Mouse (Mus musculus) liver, postnatal 0 days (tissue): Measurements from ENCODE around the gene Spp2. TPM values are rescaled to one million over a fixed set of nuclear protein-coding genes. Genes with fewer than 3 reads are reported as not detected.
"Not testable (repeated sequence)": the region's sequence is repeated elsewhere in the genome, so short reads cannot be mapped to it uniquely, and the experiment has no call there.

Experiments
- ATAC-seq: fragments of 200-750 bp; cut with Nextera tagmentation; 2 replicates; pipeline ENCODE4 v1.8.0; 2017; ENCODE audit warnings: mild to moderate bottlenecking, moderate library complexity
- DNase-seq: peaks from one replicate; pipeline ENCODE4 v3.0.0-alpha.2; 2016
- H3K27ac ChIP-seq: fragments of 300-500 bp; sonication (generic); 2 replicates; pipeline ENCODE4 v1.5.1; 2014; ENCODE audit warnings: antibody characterized with exemption, moderate library complexity, mild to moderate bottlenecking, low read depth
- H3K27me3 ChIP-seq: fragments of 300-500 bp; sonication (generic); 2 replicates; pipeline ENCODE4 v1.6.1; 2014; ENCODE audit warnings: low read length, control low read depth, mixed read lengths; ENCODE audit not compliant: insufficient read depth
- H3K36me3 ChIP-seq: fragments of 300-500 bp; sonication (generic); replicated peaks from 2 replicates; pipeline ENCODE4 v1.6.1; 2014; ENCODE audit warnings: mild to moderate bottlenecking, control low read depth, low read length, moderate library complexity, mixed read lengths; ENCODE audit not compliant: insufficient read depth
- H3K4me1 ChIP-seq: fragments of 300-500 bp; sonication (generic); 2 replicates; pipeline ENCODE4 v1.6.1; 2014; ENCODE audit warnings: antibody characterized with exemption, mild to moderate bottlenecking, control low read depth; ENCODE audit not compliant: insufficient read depth
- H3K4me2 ChIP-seq: fragments of 300-500 bp; sonication (generic); 2 replicates; pipeline ENCODE4 v1.6.1; 2014; ENCODE audit warnings: low read depth, mild to moderate bottlenecking, low read length, moderate library complexity, mixed read lengths
- H3K4me3 ChIP-seq: fragments of 300-500 bp; sonication (generic); 2 replicates; pipeline ENCODE4 v1.5.1; 2014; ENCODE audit warnings: low read depth, low read length
- H3K9ac ChIP-seq: fragments of 300-500 bp; sonication (generic); replicated peaks from 2 replicates; pipeline ENCODE4 v1.6.1; 2014; ENCODE audit warnings: mild to moderate bottlenecking, moderate library complexity
- H3K9me3 ChIP-seq: fragments of 300-500 bp; sonication (generic); 2 replicates; pipeline ENCODE4 v1.6.1; 2016; ENCODE audit warnings: mild to moderate bottlenecking, control low read depth, low read length, mixed read lengths
- CTCF ChIP-seq: sonication (generic); IDR thresholded peaks from 2 replicates; pipeline ENCODE4 v1.5.1; 2016; ENCODE audit warnings: antibody characterized with exemption, low read depth
- EP300 ChIP-seq: IDR thresholded peaks from 2 replicates; pipeline ENCODE4 v1.6.1; 2016; ENCODE audit warnings: antibody characterized with exemption, low read depth, mild to moderate bottlenecking
- WGBS: fragments of 180-500 bp; shearing (Covaris S2); extraction: QIAGEN DNeasy Blood & Tissue Kit; methylation state at CpG from one replicate; pipeline ENCODE4 v1.1.7; 2014; ENCODE audit not compliant: insufficient replicate concordance; 5-methylcytosine and 5-hydroxymethylcytosine counted together
- polyA plus RNA-seq: library from polyadenylated mRNA; unstranded; fragments of >200 nt; fragmentation: Nextera tagmentation; extraction: Ambion mirVana; gene quantifications from 2 replicates; pipeline ENCODE4 v1.2.1, GENCODE M21; 2015

Gene Spp2
- polyA plus RNA-seq, 1 experiment from 2014 or later: 738 TPM

DNA sequence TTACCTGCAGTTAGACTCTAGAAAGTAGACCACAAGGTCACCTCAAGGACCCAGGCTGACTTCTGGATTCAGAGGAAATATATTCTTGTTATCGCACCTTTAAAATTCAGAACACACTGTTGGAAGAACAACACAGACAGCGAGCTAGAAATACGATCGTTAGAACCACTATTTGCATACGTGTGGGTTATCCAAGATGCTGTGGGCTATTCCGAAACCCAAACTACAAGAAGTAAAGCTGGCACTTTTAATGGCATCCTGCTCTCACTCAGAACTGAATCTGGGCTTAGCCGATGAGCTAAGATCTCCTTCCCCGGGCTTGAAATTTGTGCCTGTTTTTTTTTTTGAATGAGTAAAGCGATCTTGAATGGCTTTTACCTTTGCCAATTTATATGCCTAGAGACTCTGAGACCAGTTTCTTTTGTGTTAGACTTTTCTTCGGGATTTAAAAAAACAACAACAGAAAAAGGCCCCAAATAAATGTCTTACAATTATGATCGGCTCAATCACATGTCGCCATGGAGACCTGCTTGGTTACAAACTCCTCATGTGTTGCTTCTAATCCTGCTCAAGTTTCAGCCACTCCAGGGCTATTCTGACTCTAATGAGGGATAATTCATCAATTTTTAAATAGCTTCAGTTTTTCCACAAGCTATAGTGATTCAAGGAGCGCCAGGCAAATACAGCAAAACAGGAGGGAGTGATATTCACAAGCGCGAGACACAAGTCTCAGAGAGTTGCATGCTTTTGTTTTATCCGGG lies 39.7 kb downstream of the Spp2 start:
- TF ChIP-seq EP300 (no peak), CTCF (no peak)
- 80% methylated on average over 16 of the region's 16 CpGs for WGBS
- no peak for DNase-seq
- no peaks in the 10 kb centered on the region for H3K36me3 ChIP-seq
- no peaks in the 10 kb centered on the region for H3K9me3 ChIP-seq
- no peak overlapping the region for H3K27ac ChIP-seq
- no peaks in the 10 kb centered on the region for H3K27me3 ChIP-seq
- H3K9ac ChIP-seq: no peak overlapping the region
- no peaks in the 10 kb centered on the region for H3K4me1 ChIP-seq
- no peak overlapping the region for H3K4me2 ChIP-seq
- H3K4me3 ChIP-seq: no peak overlapping the region
- ATAC-seq: no peak

DNA sequence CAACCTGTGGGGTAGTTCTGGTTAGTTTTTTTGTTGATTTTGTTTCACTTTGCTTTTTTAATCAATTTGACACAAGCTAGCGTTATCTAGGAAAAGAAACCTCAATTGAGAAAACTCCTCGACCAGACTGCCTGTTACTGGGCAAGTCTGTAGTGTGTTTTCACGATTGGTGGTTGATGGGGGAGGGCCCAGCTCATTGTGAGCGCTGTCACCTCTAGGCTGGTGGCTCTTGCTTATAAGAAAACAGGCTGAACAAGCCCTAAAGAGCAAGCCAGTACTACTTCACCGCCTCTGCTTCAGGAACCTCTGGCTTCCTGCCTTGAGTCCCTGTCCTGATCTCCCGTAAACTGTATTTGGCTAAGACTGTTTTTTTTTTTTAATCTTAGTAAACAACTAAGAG lies 40.7 kb downstream of the Spp2 start:
- WGBS: 14% methylated on average over 6 of the region's 6 CpGs
- Histone ChIP-seq H3K4me2 (no peak overlapping the region), H3K9ac (no peak overlapping the region), H3K27ac (no peak overlapping the region), H3K36me3 (no peaks in the 10 kb centered on the region), H3K27me3 (no peaks in the 10 kb centered on the region), H3K4me3 (no peak overlapping the region), H3K4me1 (no peaks in the 10 kb centered on the region), H3K9me3 (no peaks in the 10 kb centered on the region)
- TF ChIP-seq CTCF (no peak), EP300 (no peak)
- no peak for ATAC-seq
- no peak for DNase-seq

DNA sequence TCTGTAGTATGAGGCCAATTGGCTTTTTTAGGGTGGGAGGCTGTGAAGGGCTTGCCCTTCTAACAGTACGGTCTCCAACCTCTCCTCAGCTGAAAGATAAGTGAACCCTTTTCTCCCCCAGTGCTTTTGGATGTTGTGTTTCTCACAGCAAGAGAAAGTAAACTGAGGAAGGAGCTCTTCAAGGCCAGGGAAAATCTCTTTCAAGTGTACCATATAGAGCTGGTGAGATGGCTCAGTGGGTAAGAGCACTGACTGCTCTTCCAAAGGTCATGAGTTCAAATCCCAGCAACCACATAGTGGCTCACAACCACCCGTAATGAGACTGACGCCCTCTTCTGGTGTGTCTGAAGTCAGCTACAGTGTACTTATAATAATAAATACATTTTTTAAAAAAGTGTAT lies 41.3 kb downstream of the Spp2 start:
- not testable (repeated sequence) for H3K4me2 ChIP-seq, H3K36me3 ChIP-seq, DNase-seq, H3K27ac ChIP-seq, H3K4me1 ChIP-seq, H3K4me3 ChIP-seq, H3K9ac ChIP-seq, ATAC-seq, H3K9me3 ChIP-seq, H3K27me3 ChIP-seq
- 66% methylated on average over 3 of the region's 3 CpGs for WGBS

DNA sequence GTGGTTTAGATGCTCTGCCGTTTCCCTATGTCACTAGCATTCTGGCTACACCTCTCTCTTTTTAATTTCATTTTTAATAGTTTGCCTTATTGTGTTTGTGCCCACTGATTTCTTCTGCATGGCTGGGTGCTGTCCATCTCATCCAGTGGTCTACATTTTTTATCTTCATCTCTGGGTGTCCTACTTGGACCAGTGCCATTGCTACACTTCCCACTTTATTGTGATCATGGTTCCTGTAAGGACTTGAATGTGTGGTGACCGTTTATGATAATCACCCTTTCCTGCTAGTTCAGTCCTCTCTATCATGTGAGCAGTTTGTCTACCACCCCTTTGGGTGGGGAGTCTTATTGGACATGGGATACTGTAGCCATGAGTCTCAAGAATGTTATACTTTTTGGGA lies 43.0 kb downstream of the Spp2 start:
- H3K4me2 ChIP-seq: no peak overlapping the region
- H3K9me3 ChIP-seq: no peaks in the 10 kb centered on the region
- H3K4me3 ChIP-seq: no peak overlapping the region
- H3K9ac ChIP-seq: no peak overlapping the region
- no peaks in the 10 kb centered on the region for H3K27me3 ChIP-seq
- 70% methylated on average over 2 of the region's 2 CpGs for WGBS
- ATAC-seq (no peak), DNase-seq (no peak)
- no peak overlapping the region for H3K27ac ChIP-seq
- no peak for TF ChIP-seq EP300
- no peak for TF ChIP-seq CTCF
- H3K36me3 ChIP-seq: no peaks in the 10 kb centered on the region
- no peaks in the 10 kb centered on the region for H3K4me1 ChIP-seq

DNA sequence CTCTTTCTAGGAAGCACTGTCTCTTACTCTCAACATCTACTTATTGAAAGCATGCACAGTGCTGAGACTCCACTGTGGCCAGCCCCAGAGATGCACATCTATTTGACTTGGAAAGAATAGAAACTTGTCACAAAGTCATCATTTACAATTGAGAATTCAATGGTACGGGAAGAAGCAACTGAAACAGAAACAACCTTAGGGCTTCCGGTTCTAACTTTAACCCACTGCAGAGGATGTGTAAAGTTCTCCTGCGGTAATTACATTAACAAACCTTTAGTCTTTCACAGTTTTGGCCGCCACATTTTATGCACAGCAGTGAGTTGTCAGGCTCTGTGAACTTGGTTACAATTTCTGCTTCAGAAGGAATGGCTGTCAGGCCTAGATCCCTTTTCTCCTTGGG lies 43.9 kb downstream of the Spp2 start:
- no peaks in the 10 kb centered on the region for H3K36me3 ChIP-seq
- H3K4me3 ChIP-seq: no peak overlapping the region
- TF ChIP-seq CTCF (no peak), EP300 (no peak)
- H3K4me2 ChIP-seq: no peak overlapping the region
- no peak overlapping the region for H3K9ac ChIP-seq
- ATAC-seq (no peak), DNase-seq (no peak)
- WGBS: 77% methylated on average over 4 of the region's 4 CpGs
- H3K27ac ChIP-seq: no peak overlapping the region
- no peaks in the 10 kb centered on the region for H3K9me3 ChIP-seq
- no peaks in the 10 kb centered on the region for H3K27me3 ChIP-seq
- no peaks in the 10 kb centered on the region for H3K4me1 ChIP-seq

DNA sequence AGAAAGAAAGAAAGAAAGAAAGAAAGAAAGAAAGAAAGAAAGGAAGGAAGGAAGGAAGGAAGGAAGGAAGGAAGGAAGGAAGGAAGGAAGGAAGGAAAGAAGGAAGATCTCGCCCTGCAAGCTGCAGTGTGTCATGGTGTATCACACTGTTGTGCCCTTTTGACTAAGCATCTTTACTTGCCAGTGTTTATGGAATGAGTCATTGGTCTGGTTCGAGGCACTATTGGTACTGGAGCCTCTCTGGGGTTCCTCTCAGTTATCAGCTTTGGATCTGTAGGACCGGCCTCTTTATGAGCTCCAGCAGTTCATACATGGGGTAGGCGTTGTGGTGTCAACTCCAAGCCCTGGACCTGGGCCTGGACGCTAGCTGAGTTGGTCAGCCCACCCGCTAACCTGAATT lies 45.4 kb downstream of the Spp2 start:
- ATAC-seq (no peak), DNase-seq (no peak)
- 77% methylated on average over 6 of the region's 6 CpGs for WGBS
- H3K4me2 ChIP-seq: no peak overlapping the region
- H3K4me3 ChIP-seq: no peak overlapping the region
- H3K4me1 ChIP-seq: no peaks in the 10 kb centered on the region
- H3K27me3 ChIP-seq: no peaks in the 10 kb centered on the region
- H3K27ac ChIP-seq: no peak overlapping the region
- no peaks in the 10 kb centered on the region for H3K36me3 ChIP-seq
- TF ChIP-seq EP300: no peak
- TF ChIP-seq CTCF: no peak
- H3K9me3 ChIP-seq: no peaks in the 10 kb centered on the region
- no peak overlapping the region for H3K9ac ChIP-seq

DNA sequence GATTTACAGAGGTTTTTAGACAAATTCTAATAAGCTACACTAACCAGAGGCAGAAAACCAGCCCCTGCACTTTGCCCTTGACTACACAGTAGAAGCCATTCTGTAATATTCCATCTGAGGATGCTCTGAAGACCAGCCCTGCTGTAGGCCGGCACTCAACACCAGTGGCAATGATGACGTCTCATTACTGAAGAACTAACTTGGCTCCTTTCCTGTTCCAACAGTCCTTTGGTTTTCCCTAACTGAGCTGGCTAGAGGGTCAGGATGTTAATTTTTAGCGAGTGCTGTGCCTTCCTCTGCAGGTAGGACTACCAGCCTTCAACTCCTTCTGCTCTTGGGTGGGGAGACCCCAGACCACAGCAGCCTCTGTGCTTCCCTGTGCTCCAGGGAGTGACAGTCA lies 47.9 kb downstream of the Spp2 start:
- Histone ChIP-seq H3K36me3 (no peaks in the 10 kb centered on the region), H3K4me1 (no peaks in the 10 kb centered on the region), H3K4me2 (no peak overlapping the region), H3K9ac (no peak overlapping the region), H3K27me3 (no peaks in the 10 kb centered on the region), H3K9me3 (no peaks in the 10 kb centered on the region), H3K4me3 (no peak overlapping the region), H3K27ac (no peak overlapping the region)
- DNase-seq (no peak), ATAC-seq (no peak)
- TF ChIP-seq EP300: no peak
- no peak for TF ChIP-seq CTCF
- WGBS: 46% methylated on average over 3 of the region's 3 CpGs
